Mouse (Mus musculus): ENCODE measurements around the gene Igf2bp2.

GRCm38 (mm10) chr16:22110036-22110435, 53.1 kb downstream of the Igf2bp2 start:
- TF ChIP-seq POLR2A (IDR thresholded peaks at IDR 0.05; ENCODE audit: insufficient read depth, low read length) (no peak), CTCF (IDR thresholded peaks at IDR 0.05; ENCODE audit: low read depth, low read length) (no peak)

All from ES-Bruce4 (cell line).